Mouse (Mus musculus): ENCODE measurements around the gene Bcl9. TPM values are rescaled to one million over a fixed set of nuclear protein-coding genes. Genes with fewer than 3 reads are reported as not detected.

The Bcl9 gene
- polyA plus RNA-seq, 2 experiments, result 47.6 to 54.3 TPM

DNA sequence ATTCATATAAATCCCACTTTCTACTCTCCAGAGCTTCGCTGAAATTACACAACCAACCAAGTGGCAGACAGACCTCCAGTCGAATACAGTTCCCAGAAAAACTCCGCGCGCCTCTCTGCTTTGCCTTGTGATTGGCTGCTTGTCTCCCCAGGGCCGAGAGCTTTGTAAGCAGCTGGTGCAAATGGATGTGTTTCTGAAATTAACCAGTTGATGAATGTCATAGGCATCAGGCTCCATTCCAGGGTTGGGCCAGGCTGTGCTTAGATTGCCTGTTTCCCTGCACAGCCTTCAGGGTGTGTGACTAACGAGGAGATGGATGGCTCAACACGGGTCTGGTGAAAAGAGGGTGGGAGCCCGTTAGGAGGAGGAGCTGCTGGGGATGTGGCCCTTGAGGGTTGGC lies 36.9 kb upstream of the Bcl9 start:
- Histone ChIP-seq H3K9me3 (ENCODE audit: control insufficient read depth, low read length) (no peaks in the 10 kb centered on the region), H3K4me2 (replicated peaks; ENCODE audit: low read depth, low read length, severe bottlenecking) (no peak overlapping the region), H3K4me3 (replicated peaks; ENCODE audit: low read length) (no peak overlapping the region), H3K9ac (ENCODE audit: low read depth, low read length, severe bottlenecking) (no peak overlapping the region), H3K4me1 (ENCODE audit: control insufficient read depth, insufficient read depth, low read length) (peaks cover 30% of the 10 kb centered on the region), H3K27ac (replicated peaks; ENCODE audit: low read depth, low read length) (no peak overlapping the region), H3K27me3 (ENCODE audit: control insufficient read depth, insufficient read depth, low read length) (no peaks in the 10 kb centered on the region), H3K36me3 (ENCODE audit: control insufficient read depth, insufficient read depth, low read length) (no peaks in the 10 kb centered on the region)
- 28% methylated on average over 9 of the region's 9 CpGs for WGBS
- no peak for TF ChIP-seq POLR2A (IDR thresholded peaks at IDR 0.05; ENCODE audit: borderline replicate concordance, extremely low read depth, insufficient read depth, insufficient read length)
- ATAC-seq (ENCODE audit: low FRiP score, low read depth) (peak; percentile 56; the same call in 1 of the 2 replicates), DNase-seq (ENCODE audit: low spot score) (peak; percentile 56)

DNA sequence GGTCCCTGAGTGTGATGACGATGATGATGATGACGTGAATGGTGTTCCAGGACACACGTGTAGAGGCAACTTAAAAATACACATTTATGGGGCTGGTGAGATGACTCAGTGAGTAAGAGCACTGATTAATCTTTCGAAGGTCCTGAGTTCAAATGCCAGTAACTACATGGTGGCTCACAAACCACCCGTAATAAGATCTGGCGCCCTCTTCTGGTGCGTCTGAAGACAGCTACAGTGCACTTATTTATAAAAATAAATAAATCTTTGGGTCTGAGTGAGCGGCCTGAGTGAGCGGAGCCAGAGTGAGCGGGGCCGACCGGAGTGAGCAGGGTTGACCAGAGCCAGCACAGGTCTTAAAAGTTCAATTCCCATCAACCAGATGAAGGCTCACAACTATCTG lies 34.5 kb upstream of the Bcl9 start:
- TF ChIP-seq POLR2A (IDR thresholded peaks at IDR 0.05; ENCODE audit: borderline replicate concordance, extremely low read depth, insufficient read depth, insufficient read length), result no peak
- no peak for DNase-seq (ENCODE audit: low spot score)
- 87% methylated on average over 12 of the region's 12 CpGs for WGBS

DNA sequence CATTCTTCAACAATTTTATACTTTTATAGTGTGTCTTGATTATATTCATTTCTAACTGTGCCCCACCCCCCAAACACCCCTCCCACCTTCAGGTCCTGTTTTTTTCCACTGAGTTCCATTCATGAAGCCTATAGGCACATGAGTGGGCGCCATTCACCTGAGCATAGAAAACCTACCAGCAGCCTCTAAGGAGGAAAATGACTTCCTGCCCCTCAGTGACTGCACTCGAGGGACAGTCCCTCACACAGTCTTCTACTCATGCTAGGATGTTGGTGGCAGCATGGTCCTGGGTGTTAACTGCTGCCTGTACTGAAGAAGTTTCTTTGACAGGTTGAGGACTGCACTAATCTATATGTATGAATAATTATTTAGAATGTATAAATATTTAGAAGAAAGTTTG lies 30.1 kb upstream of the Bcl9 start:
- Histone ChIP-seq H3K9ac (ENCODE audit: low read depth, low read length, severe bottlenecking) (no peak overlapping the region), H3K4me2 (replicated peaks; ENCODE audit: low read depth, low read length, severe bottlenecking) (no peak overlapping the region), H3K27ac (replicated peaks; ENCODE audit: low read depth, low read length) (no peak overlapping the region), H3K9me3 (ENCODE audit: control insufficient read depth, low read length) (no peaks in the 10 kb centered on the region), H3K27me3 (ENCODE audit: control insufficient read depth, insufficient read depth, low read length) (no peaks in the 10 kb centered on the region), H3K4me3 (replicated peaks; ENCODE audit: low read length) (no peak overlapping the region), H3K36me3 (ENCODE audit: control insufficient read depth, insufficient read depth, low read length) (no peaks in the 10 kb centered on the region), H3K4me1 (ENCODE audit: control insufficient read depth, insufficient read depth, low read length) (no peaks in the 10 kb centered on the region)
- 92% methylated on average over 2 of the region's 2 CpGs for WGBS
- no peak for TF ChIP-seq POLR2A (IDR thresholded peaks at IDR 0.05; ENCODE audit: borderline replicate concordance, extremely low read depth, insufficient read depth, insufficient read length)
- no peak for ATAC-seq (ENCODE audit: low FRiP score, low read depth)
- no peak for DNase-seq (ENCODE audit: low spot score)

More for the DNA sequence above, 34.5 kb upstream of the Bcl9 start:
- Histone ChIP-seq H3K27ac (replicated peaks; ENCODE audit: low read depth, low read length) (no peak overlapping the region), H3K4me2 (replicated peaks; ENCODE audit: low read depth, low read length, severe bottlenecking) (no peak overlapping the region), H3K27me3 (ENCODE audit: control insufficient read depth, insufficient read depth, low read length) (no peaks in the 10 kb centered on the region), H3K4me3 (replicated peaks; ENCODE audit: low read length) (no peak overlapping the region), H3K4me1 (ENCODE audit: control insufficient read depth, insufficient read depth, low read length) (peaks cover 19% of the 10 kb centered on the region), H3K36me3 (ENCODE audit: control insufficient read depth, insufficient read depth, low read length) (no peaks in the 10 kb centered on the region), H3K9me3 (ENCODE audit: control insufficient read depth, low read length) (no peaks in the 10 kb centered on the region), H3K9ac (ENCODE audit: low read depth, low read length, severe bottlenecking) (no peak overlapping the region)
- no peak for ATAC-seq (ENCODE audit: low FRiP score, low read depth)

DNA sequence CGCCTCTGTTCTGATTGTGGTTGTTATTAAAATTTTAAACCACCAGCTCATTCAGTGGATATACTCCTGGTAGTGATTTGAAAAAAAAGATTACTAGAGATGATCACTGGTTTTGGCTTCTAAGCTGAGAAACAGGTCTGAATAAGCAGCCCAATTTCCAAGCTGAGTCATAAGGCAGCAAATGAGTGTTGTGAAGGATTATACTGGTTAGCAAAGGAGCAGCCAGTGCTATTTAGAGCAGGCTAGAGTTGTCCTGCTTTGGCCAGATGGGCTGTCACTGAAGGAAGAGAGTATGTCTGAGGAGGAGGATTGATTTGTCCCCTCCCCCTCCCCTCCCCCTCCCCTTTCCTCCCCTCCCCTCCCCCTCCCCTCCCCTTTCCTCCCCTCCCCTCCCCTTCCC lies 29.6 kb upstream of the Bcl9 start:
- no peak overlapping the region for H3K9ac ChIP-seq (ENCODE audit: low read depth, low read length, severe bottlenecking)
- 97% methylated on average over 1 of the region's 1 CpGs for WGBS
- DNase-seq (ENCODE audit: low spot score) (no peak), ATAC-seq (ENCODE audit: low FRiP score, low read depth) (no peak)
- H3K36me3 ChIP-seq (ENCODE audit: control insufficient read depth, insufficient read depth, low read length), result no peaks in the 10 kb centered on the region
- H3K9me3 ChIP-seq (ENCODE audit: control insufficient read depth, low read length), result no peaks in the 10 kb centered on the region
- no peak for TF ChIP-seq POLR2A (IDR thresholded peaks at IDR 0.05; ENCODE audit: borderline replicate concordance, extremely low read depth, insufficient read depth, insufficient read length)
- no peaks in the 10 kb centered on the region for H3K27me3 ChIP-seq (ENCODE audit: control insufficient read depth, insufficient read depth, low read length)
- no peak overlapping the region for H3K27ac ChIP-seq (replicated peaks; ENCODE audit: low read depth, low read length)
- H3K4me3 ChIP-seq (replicated peaks; ENCODE audit: low read length), result no peak overlapping the region
- no peaks in the 10 kb centered on the region for H3K4me1 ChIP-seq (ENCODE audit: control insufficient read depth, insufficient read depth, low read length)
- H3K4me2 ChIP-seq (replicated peaks; ENCODE audit: low read depth, low read length, severe bottlenecking), result no peak overlapping the region

DNA sequence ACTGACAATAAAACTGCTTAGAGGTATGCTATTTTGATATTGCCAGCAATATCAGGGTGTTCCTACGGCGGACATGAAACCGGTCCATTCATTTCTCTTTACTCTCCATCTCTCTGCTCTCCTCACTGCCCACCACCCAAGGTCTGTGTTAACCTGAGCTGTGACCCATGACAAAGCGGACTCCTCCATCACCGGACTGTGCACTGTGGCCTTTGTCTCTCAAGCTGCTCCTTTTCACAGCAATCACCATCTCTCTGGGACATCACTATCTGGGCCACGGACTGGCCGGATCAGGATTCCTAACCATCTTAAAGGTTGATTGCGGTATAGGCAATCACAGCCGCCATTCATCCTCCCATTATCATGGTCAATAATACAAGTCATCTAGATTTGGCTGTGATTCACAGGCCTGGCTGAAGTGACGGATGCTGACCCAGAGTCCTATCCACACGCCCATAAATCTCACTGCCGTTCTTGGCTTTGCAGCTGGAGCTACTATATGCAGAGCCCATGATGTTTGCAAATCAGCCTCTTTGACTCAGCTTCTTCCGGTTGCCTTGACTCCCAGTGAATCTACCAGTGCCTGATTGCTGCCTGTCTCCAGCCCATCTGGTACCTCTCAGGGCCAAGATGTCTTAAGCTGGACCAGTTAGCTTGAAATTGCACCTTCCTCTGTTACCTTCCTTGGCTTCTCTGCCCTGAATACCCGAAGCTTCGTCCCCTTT lies 28.1 kb upstream of the Bcl9 start:
- Histone ChIP-seq H3K27me3 (ENCODE audit: control insufficient read depth, insufficient read depth, low read length) (no peaks in the 10 kb centered on the region), H3K36me3 (ENCODE audit: control insufficient read depth, insufficient read depth, low read length) (no peaks in the 10 kb centered on the region), H3K9me3 (ENCODE audit: control insufficient read depth, low read length) (no peaks in the 10 kb centered on the region), H3K4me2 (replicated peaks; ENCODE audit: low read depth, low read length, severe bottlenecking) (no peak overlapping the region), H3K27ac (replicated peaks; ENCODE audit: low read depth, low read length) (no peak overlapping the region), H3K4me1 (ENCODE audit: control insufficient read depth, insufficient read depth, low read length) (no peaks in the 10 kb centered on the region), H3K4me3 (replicated peaks; ENCODE audit: low read length) (no peak overlapping the region), H3K9ac (ENCODE audit: low read depth, low read length, severe bottlenecking) (no peak overlapping the region)
- no peak for DNase-seq (ENCODE audit: low spot score)
- ATAC-seq (ENCODE audit: low FRiP score, low read depth), result no peak
- TF ChIP-seq POLR2A (IDR thresholded peaks at IDR 0.05; ENCODE audit: borderline replicate concordance, extremely low read depth, insufficient read depth, insufficient read length), result no peak
- WGBS, result 76% methylated on average over 15 of the region's 15 CpGs

Measured in limb, embryonic 14.5 days (tissue).